Comparison of ENCODE assay signal across 13 mouse cellular contexts in the genomic region with DNA sequence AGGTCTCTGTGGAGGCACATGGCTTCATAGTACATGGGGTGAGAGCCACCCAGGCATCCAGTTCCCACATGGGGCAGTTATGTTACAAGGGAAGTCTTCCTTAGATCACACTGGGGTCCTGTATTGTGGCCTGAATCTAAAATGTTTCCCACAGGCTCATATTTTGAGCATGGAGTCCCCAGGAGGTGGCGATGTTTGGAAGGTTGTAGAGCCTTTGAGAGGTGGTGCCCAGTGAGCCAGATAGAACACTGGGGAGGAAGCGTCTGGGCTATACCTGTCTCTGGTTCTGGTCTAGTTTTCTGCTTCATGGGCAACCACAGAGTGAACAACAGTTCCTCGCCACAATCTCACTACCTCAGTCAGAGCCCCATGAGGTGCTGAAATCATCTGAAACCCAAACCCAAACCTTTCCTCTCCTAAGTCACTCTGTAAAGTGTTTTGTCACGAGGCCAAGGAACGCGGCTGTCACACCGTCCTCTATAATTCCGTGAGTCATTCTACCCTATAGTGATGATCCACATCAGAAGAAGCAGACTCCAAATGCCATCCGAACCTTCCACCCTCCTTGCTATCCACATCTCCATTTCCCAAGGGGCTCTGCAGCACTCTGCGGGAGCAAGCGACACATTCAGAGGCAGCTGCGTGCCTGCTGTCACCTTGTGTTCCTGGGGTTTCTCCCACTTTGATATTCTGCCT.
A peak's percentile ranks its signal among the peaks of the same experiment; 100 is the strongest.
DNase-seq lines count a peak whose midpoint lies in the region; ATAC-seq and TF ChIP-seq lines count a peak whose summit lies in the region.
"Had no signal": no experiment of that assay in that cellular context is flagged by ENCODE, and none has a peak within 500 bp of the region (broad histone marks: within the 10 kb centered on the region; RNA-seq: fewer than 3 reads in every experiment).

No protein-coding gene starts in this region.

- no peak overlapping the region for H3K4me2 ChIP-seq in intestine, postnatal 0 days (replicated peaks; ENCODE audit: low read depth)
- H3K4me2 ChIP-seq in intestine, embryonic 16.5 days (ENCODE audit: low read depth, low read length), result no peak overlapping the region
- H3K4me2 ChIP-seq in midbrain, embryonic 13.5 days (replicated peaks), result no peak overlapping the region
- H3K4me2 ChIP-seq: embryonic facial prominence, embryonic 15.5 days; heart, embryonic 15.5 days; intestine, embryonic 15.5 days; limb, embryonic 15.5 days had no signal

- 85% methylated on average over 12 of the region's 12 CpGs for WGBS in intestine, postnatal 0 days
- WGBS in intestine, embryonic 16.5 days, result 82% methylated on average over 12 of the region's 12 CpGs
- WGBS in midbrain, embryonic 13.5 days, result 80% methylated on average over 12 of the region's 12 CpGs

- no peak overlapping the region for H3K4me3 ChIP-seq in intestine, postnatal 0 days (ENCODE audit: low read depth, low read length)
- H3K4me3 ChIP-seq in intestine, embryonic 16.5 days (ENCODE audit: low read length), result no peak overlapping the region
- H3K4me3 ChIP-seq in midbrain, embryonic 13.5 days (replicated peaks), result no peak overlapping the region
- H3K4me3 ChIP-seq: embryonic facial prominence, embryonic 15.5 days; heart, embryonic 15.5 days; intestine, embryonic 15.5 days; limb, embryonic 15.5 days had no signal

- no peak overlapping the region for H3K27ac ChIP-seq in intestine, postnatal 0 days (ENCODE audit: low read depth, low read length)
- H3K27ac ChIP-seq in intestine, embryonic 16.5 days (ENCODE audit: low read length), result no peak overlapping the region
- no peak overlapping the region for H3K27ac ChIP-seq in midbrain, embryonic 13.5 days
- H3K27ac ChIP-seq: embryonic facial prominence, embryonic 15.5 days; heart, embryonic 15.5 days; intestine, embryonic 15.5 days; limb, embryonic 15.5 days had no signal

- TF ChIP-seq CTCF in intestine, postnatal 0 days (IDR thresholded peaks at IDR 0.05; ENCODE audit: low read depth), result peak; percentile 44

- H3K27me3 ChIP-seq in intestine, postnatal 0 days (replicated peaks; ENCODE audit: control insufficient read depth, insufficient read depth, low read length), result no peaks in the 10 kb centered on the region
- no peaks in the 10 kb centered on the region; the same call in 1 of the 2 replicates for H3K27me3 ChIP-seq in intestine, embryonic 16.5 days (replicated peaks; ENCODE audit: control insufficient read depth, insufficient read depth, low read length)
- H3K27me3 ChIP-seq in midbrain, embryonic 13.5 days, result no peaks in the 10 kb centered on the region
- H3K27me3 ChIP-seq: embryonic facial prominence, embryonic 15.5 days; heart, embryonic 15.5 days; intestine, embryonic 15.5 days; limb, embryonic 15.5 days had no signal

- no peak overlapping the region for H3K9ac ChIP-seq in intestine, postnatal 0 days (ENCODE audit: low read depth, low read length)
- H3K9ac ChIP-seq in intestine, embryonic 16.5 days (ENCODE audit: low read depth, low read length), result no peak overlapping the region
- H3K9ac ChIP-seq in midbrain, embryonic 13.5 days (replicated peaks), result no peak overlapping the region
- H3K9ac ChIP-seq: embryonic facial prominence, embryonic 15.5 days; heart, embryonic 15.5 days; intestine, embryonic 15.5 days; limb, embryonic 15.5 days had no signal

- DNase-seq in 3T3-L1 (ENCODE audit: low read depth, low spot score), result peak; percentile 32
- DNase-seq in B cell, adult 2 months, result peak; percentile 44 to 56
- no peak for DNase-seq in frontal cortex, postnatal 36 days (ENCODE audit: low spot score in 2 of 2)
- DNase-seq: lung, postnatal 36 days had no signal

- ATAC-seq in intestine, postnatal 0 days, result no peak
- no peak for ATAC-seq in intestine, embryonic 16.5 days
- peak; percentile 64 for ATAC-seq in inflammation-experienced regulatory T-cells, adult 6 months
- ATAC-seq in erythroblast, adult 5-6 weeks (replicated peaks; ENCODE audit: low FRiP score, poor library complexity, severe bottlenecking), result no peak
- no peak for ATAC-seq in midbrain, embryonic 13.5 days
- ATAC-seq: intestine, embryonic 15.5 days had no signal

- no peaks in the 10 kb centered on the region for H3K9me3 ChIP-seq in intestine, postnatal 0 days (ENCODE audit: control insufficient read depth)
- H3K9me3 ChIP-seq in intestine, embryonic 16.5 days (ENCODE audit: control insufficient read depth, low read length), result no peaks in the 10 kb centered on the region
- 0 out of 2 replicates have a peak, but pooled peaks cover 4% of the 10 kb centered on the region for H3K9me3 ChIP-seq in midbrain, embryonic 13.5 days
- H3K9me3 ChIP-seq: embryonic facial prominence, embryonic 15.5 days; heart, embryonic 15.5 days; intestine, embryonic 15.5 days; limb, embryonic 15.5 days had no signal

- H3K4me1 ChIP-seq in intestine, postnatal 0 days (replicated peaks; ENCODE audit: control insufficient read depth, insufficient read depth, low read length), result no peaks in the 10 kb centered on the region
- H3K4me1 ChIP-seq in intestine, embryonic 16.5 days (ENCODE audit: control insufficient read depth, insufficient read depth, low read length), result no peaks in the 10 kb centered on the region
- peaks cover 5% of the 10 kb centered on the region; the same call in 1 of the 2 replicates for H3K4me1 ChIP-seq in midbrain, embryonic 13.5 days (replicated peaks)
- H3K4me1 ChIP-seq: embryonic facial prominence, embryonic 15.5 days; heart, embryonic 15.5 days; intestine, embryonic 15.5 days; limb, embryonic 15.5 days had no signal

- no peaks in the 10 kb centered on the region for H3K36me3 ChIP-seq in intestine, postnatal 0 days (ENCODE audit: control insufficient read depth, insufficient read depth)
- no peaks in the 10 kb centered on the region for H3K36me3 ChIP-seq in intestine, embryonic 16.5 days (ENCODE audit: control insufficient read depth, insufficient read depth, low read length)
- no peaks in the 10 kb centered on the region for H3K36me3 ChIP-seq in midbrain, embryonic 13.5 days
- H3K36me3 ChIP-seq: embryonic facial prominence, embryonic 15.5 days; heart, embryonic 15.5 days; intestine, embryonic 15.5 days; limb, embryonic 15.5 days had no signal

Comparison
In these comparisons a context has a peak if more than half of its experiments do, and no peak if none do; other contexts are left out.
1. DNase-seq: peak in 3T3-L1 (single experiment) and B cell, adult 2 months (2 of 2); none in frontal cortex, postnatal 36 days (0 of 2).